Mouse (Mus musculus) bone marrow macrophage, adult 2 months (primary cell): ENCODE results near the gene Ralgps1.

ENCODE experiments used
- CTCF ChIP-seq: IDR thresholded peaks from 2 replicates; pipeline ENCODE4 v1.5.1; 2012; ENCODE audit warnings: low read depth, mild to moderate bottlenecking, low read length, moderate library complexity
- POLR2A ChIP-seq: IDR thresholded peaks from 2 replicates; pipeline ENCODE4 v1.6.1; 2012; ENCODE audit warnings: mild to moderate bottlenecking, low read depth, low read length, borderline replicate concordance

DNA sequence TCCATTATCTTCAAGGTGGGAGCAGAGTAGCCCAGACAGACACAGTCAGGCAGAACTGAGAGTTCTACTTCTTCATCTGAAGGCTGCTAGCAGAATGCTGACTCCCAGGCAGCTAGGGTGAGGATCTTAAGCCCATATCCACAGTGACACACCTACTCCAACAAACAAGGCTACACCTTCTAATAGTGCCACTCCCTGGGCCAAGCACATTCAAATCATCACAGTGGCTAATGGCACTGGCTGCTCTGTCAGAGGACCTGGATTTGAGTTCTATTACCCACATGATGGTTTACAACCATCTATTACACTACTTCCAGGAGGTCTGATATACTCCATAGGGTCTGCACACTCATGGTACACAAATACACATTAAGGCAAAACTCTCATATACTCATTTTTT is 21.7 kb upstream of the Ralgps1 start:
- TF ChIP-seq CTCF (no peak), POLR2A (no peak)
